ENCODE assay signal across 10 mouse cellular contexts in the genomic region with DNA sequence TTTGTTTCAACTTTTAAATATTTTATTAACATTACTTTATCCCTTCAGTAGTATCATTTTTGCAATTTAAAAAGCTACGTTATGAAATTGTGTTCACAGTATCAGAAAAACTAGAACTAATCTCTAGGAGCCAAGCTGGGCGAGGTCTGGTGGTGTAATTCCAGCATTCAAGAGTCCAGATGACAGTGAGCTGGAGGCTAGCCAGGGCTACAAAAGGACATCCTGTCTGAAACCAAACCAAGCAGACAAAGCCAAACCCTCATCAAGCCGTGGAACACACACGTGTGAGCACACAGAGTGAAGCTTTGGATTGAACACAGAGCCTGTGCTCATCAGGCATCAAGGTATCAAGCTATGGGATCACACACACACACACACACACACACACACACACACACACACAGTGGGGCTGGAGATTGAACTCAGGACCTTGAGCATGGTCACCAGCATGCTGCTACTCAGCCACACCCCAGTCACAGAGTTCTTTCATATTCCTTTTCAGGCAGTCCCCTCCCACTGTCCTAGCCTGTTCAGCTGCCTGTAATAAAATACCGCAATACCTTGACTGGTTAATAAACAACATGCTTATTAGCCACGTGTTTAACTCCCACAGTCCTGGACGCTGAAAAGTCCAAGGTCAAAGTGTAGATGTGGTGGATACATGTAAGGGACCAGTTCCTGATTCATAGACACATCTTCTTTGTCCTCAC. TPM values are rescaled to one million over a fixed set of nuclear protein-coding genes. Genes with fewer than 3 reads are reported as not detected.
A peak's percentile ranks its signal among the peaks of the same experiment; 100 is the strongest.
DNase-seq lines count a peak whose midpoint lies in the region; ATAC-seq and TF ChIP-seq lines count a peak whose summit lies in the region.
"Had no signal": no experiment of that assay in that cellular context is flagged by ENCODE, and none has a peak within 500 bp of the region (broad histone marks: within the 10 kb centered on the region; RNA-seq: fewer than 3 reads in every experiment).

No protein-coding gene starts in this region.

- 32% methylated on average over 7 of the region's 7 CpGs for WGBS in intestine, postnatal 0 days
- 82% methylated on average over 7 of the region's 7 CpGs for WGBS in midbrain, embryonic 11.5 days

- H3K4me3 ChIP-seq in erythroblast, embryonic 14.5 days (replicated peaks) = peak overlapping the region; percentile 12
- H3K4me3 ChIP-seq in intestine, postnatal 0 days (ENCODE audit: low read depth, low read length) = no peak overlapping the region
- H3K4me3 ChIP-seq in midbrain, embryonic 11.5 days (ENCODE audit: low read depth, low read length) = no peak overlapping the region
- H3K4me3 ChIP-seq: heart, embryonic 15.5 days; myocyte had no signal

- no peak for TF ChIP-seq CTCF in intestine, postnatal 0 days (IDR thresholded peaks at IDR 0.05; ENCODE audit: low read depth)

- no peaks in the 10 kb centered on the region; the same call in 1 of the 2 replicates for H3K27me3 ChIP-seq in erythroblast, embryonic 14.5 days (ENCODE audit: control insufficient read depth)
- no peaks in the 10 kb centered on the region for H3K27me3 ChIP-seq in intestine, postnatal 0 days (replicated peaks; ENCODE audit: control insufficient read depth, insufficient read depth, low read length)
- H3K27me3 ChIP-seq in midbrain, embryonic 11.5 days (ENCODE audit: control insufficient read depth, insufficient read depth, low read length) = no peaks in the 10 kb centered on the region
- H3K27me3 ChIP-seq: heart, embryonic 15.5 days had no signal

- H3K9me3 ChIP-seq in erythroblast, embryonic 14.5 days (ENCODE audit: control insufficient read depth, low read length) = no peaks in the 10 kb centered on the region
- no peaks in the 10 kb centered on the region for H3K9me3 ChIP-seq in intestine, postnatal 0 days (ENCODE audit: control insufficient read depth)
- no peaks in the 10 kb centered on the region for H3K9me3 ChIP-seq in midbrain, embryonic 11.5 days (ENCODE audit: control insufficient read depth, low read length)
- H3K9me3 ChIP-seq: heart, embryonic 15.5 days had no signal

- H3K9ac ChIP-seq in intestine, postnatal 0 days (ENCODE audit: low read depth, low read length) = no peak overlapping the region
- H3K9ac ChIP-seq in midbrain, embryonic 11.5 days (ENCODE audit: low read length) = no peak overlapping the region
- H3K9ac ChIP-seq: heart, embryonic 15.5 days had no signal

- no peaks in the 10 kb centered on the region for H3K36me3 ChIP-seq in erythroblast, embryonic 14.5 days (ENCODE audit: control insufficient read depth)
- no peaks in the 10 kb centered on the region for H3K36me3 ChIP-seq in intestine, postnatal 0 days (ENCODE audit: control insufficient read depth, insufficient read depth)
- H3K36me3 ChIP-seq in midbrain, embryonic 11.5 days (ENCODE audit: control insufficient read depth, insufficient read depth, low read length) = no peaks in the 10 kb centered on the region
- H3K36me3 ChIP-seq: heart, embryonic 15.5 days had no signal

- no peak overlapping the region for H3K4me2 ChIP-seq in intestine, postnatal 0 days (replicated peaks; ENCODE audit: low read depth)
- no peak overlapping the region for H3K4me2 ChIP-seq in midbrain, embryonic 11.5 days
- H3K4me2 ChIP-seq: heart, embryonic 15.5 days had no signal

- H3K4me1 ChIP-seq in erythroblast, embryonic 14.5 days (ENCODE audit: control insufficient read depth) = peaks cover 8% of the 10 kb centered on the region
- H3K4me1 ChIP-seq in intestine, postnatal 0 days (replicated peaks; ENCODE audit: control insufficient read depth, insufficient read depth, low read length) = no peaks in the 10 kb centered on the region
- H3K4me1 ChIP-seq in midbrain, embryonic 11.5 days (ENCODE audit: control insufficient read depth, insufficient read depth, low read length) = 0 out of 2 replicates have a peak, but pooled peaks cover 3% of the 10 kb centered on the region
- H3K4me1 ChIP-seq: heart, embryonic 15.5 days had no signal

- peak; percentile 61 to 79 for DNase-seq in cerebellum, postnatal 25 days
- DNase-seq in lung, postnatal 14 days = peak; percentile 59
- no peak for DNase-seq in left cerebral cortex, adult 18-20 months (ENCODE audit: low spot score in 2 of 2)
- DNase-seq in midbrain, embryonic 11.5 days (ENCODE audit: low spot score, missing footprints) = no peak
- DNase-seq in urinary bladder, adult 2 months (ENCODE audit: low spot score) = no peak

- H3K27ac ChIP-seq in intestine, postnatal 0 days (ENCODE audit: low read depth, low read length) = peak overlapping the region; percentile 71
- H3K27ac ChIP-seq in midbrain, embryonic 11.5 days (ENCODE audit: low read depth, low read length) = no peak overlapping the region
- H3K27ac ChIP-seq: heart, embryonic 15.5 days had no signal

- no peak for ATAC-seq in erythroblast, adult 5-6 weeks (replicated peaks; ENCODE audit: low FRiP score, poor library complexity, severe bottlenecking)
- peak; percentile 97 for ATAC-seq in intestine, postnatal 0 days
- no peak for ATAC-seq in midbrain, embryonic 11.5 days (ENCODE audit: low FRiP score)

RNA-seq across cellular contexts. Expression of a gene that starts 9.9 kb away (rescaled TPM):
- 0.15 TPM in 2 replicates for polyA plus RNA-seq in erythroblast, embryonic 14.5 days (2012)
- total RNA-seq in erythroblast, adult 5-6 weeks (2015; ENCODE audit: low replicate concordance) = 22.8 and 38.6 TPM in 2 replicates
- 16.2 and 17.9 TPM in 2 replicates for total RNA-seq in erythroblast, adult 5-6 weeks (2017; ENCODE audit: low replicate concordance)
- polyA plus RNA-seq in intestine, postnatal 0 days (2015; fragmentation: Nextera tagmentation; extraction: Ambion mirVana) = 52.9 and 55.7 TPM in 2 replicates
- 10 to 100 TPM; 42.2 to 43.7 TPM for total RNA-seq in left cerebral cortex, adult 18-20 months (2021)
- 45.7 and 46.2 TPM in 2 replicates for polyA plus RNA-seq in midbrain, embryonic 11.5 days (2014; fragmentation: Nextera tagmentation; extraction: Ambion mirVana)
- 44.7 and 48.8 TPM in 2 replicates for polyA plus RNA-seq in urinary bladder, adult 2 months (2012; rRNA removed)

RNA-seq across cellular contexts. Expression of a gene that starts 56.8 kb away (rescaled TPM):
- 0.67 and 1.6 TPM in 2 replicates for polyA plus RNA-seq in erythroblast, embryonic 14.5 days (2012)
- total RNA-seq in erythroblast, adult 5-6 weeks (2015; ENCODE audit: low replicate concordance) = 64.0 and 69.2 TPM in 2 replicates
- total RNA-seq in erythroblast, adult 5-6 weeks (2017; ENCODE audit: low replicate concordance) = 97.6 and 133 TPM in 2 replicates
- polyA plus RNA-seq in intestine, postnatal 0 days (2015; fragmentation: Nextera tagmentation; extraction: Ambion mirVana) = 30.3 and 41.3 TPM in 2 replicates
- total RNA-seq in left cerebral cortex, adult 18-20 months (2021) = under 1 TPM; 0.47 to 0.67 TPM
- 415 and 420 TPM in 2 replicates for polyA plus RNA-seq in midbrain, embryonic 11.5 days (2014; fragmentation: Nextera tagmentation; extraction: Ambion mirVana)
- polyA plus RNA-seq in urinary bladder, adult 2 months (2012; rRNA removed) = 3.1 and 3.2 TPM in 2 replicates

Comparison
In these comparisons a context has a peak if more than half of its experiments do, and no peak if none do; other contexts are left out.
1. DNase-seq: peak in cerebellum, postnatal 25 days (2 of 2) and lung, postnatal 14 days (single experiment); none in left cerebral cortex, adult 18-20 months (0 of 2), midbrain, embryonic 11.5 days (single experiment) and urinary bladder, adult 2 months (single experiment).
2. RNA of a gene that starts 9.9 kb away (polyA plus RNA-seq): 52.9 to 55.7 TPM in intestine, postnatal 0 days, 44.7 to 48.8 TPM in urinary bladder, adult 2 months and 45.7 to 46.2 TPM in midbrain, embryonic 11.5 days; 0.15 TPM in erythroblast, embryonic 14.5 days; every median in the first group is over 10 times any median in the second.